Mouse (Mus musculus) ES-E14 (cell line): ENCODE results near the gene Chst15. TPM values are rescaled to one million over a fixed set of nuclear protein-coding genes. Genes with fewer than 3 reads are reported as not detected.

Experiments used
- DNase-seq: peaks from one replicate; pipeline ENCODE4 v3.0.0-alpha.2; 2013; ENCODE audit warnings: low read depth, low spot score
- H3K27ac ChIP-seq: 2 replicates; pipeline ENCODE4 v1.5.1; 2012; ENCODE audit warnings: low read depth, mild to moderate bottlenecking, low read length, moderate library complexity, mixed read lengths; ENCODE audit not compliant: poor library complexity, insufficient read depth, severe bottlenecking
- H3K36me3 ChIP-seq: 2 replicates; pipeline ENCODE4 v1.6.1; 2012; ENCODE audit warnings: mild to moderate bottlenecking, low read length, moderate library complexity, mixed read lengths; ENCODE audit not compliant: control insufficient read depth, poor library complexity, insufficient read depth, severe bottlenecking
- H3K4me1 ChIP-seq, 2 experiments: fragments of 150-350 bp in 1 of 2; sonication (generic) in 1 of 2; 2 replicates each; pipeline ENCODE4 v1.6.1; 2012; ENCODE audit warnings: low read length in 2 of 2, mild to moderate bottlenecking in 1 of 2, mixed read lengths in 1 of 2; ENCODE audit not compliant: control insufficient read depth in 2 of 2, insufficient read depth in 2 of 2, poor library complexity in 1 of 2
- H3K4me3 ChIP-seq, 2 experiments: fragments of 150-350 bp in 1 of 2; sonication (generic) in 1 of 2; 2 replicates each; pipeline ENCODE4 v1.5.1; 2012; ENCODE audit warnings: low read length in 2 of 2, low read depth in 1 of 2, mild to moderate bottlenecking in 1 of 2, mixed read lengths in 1 of 2; ENCODE audit not compliant: insufficient read depth in 1 of 2, poor library complexity in 1 of 2, severe bottlenecking in 1 of 2
- H3K9ac ChIP-seq: 2 replicates; pipeline ENCODE4 v1.6.1; 2012; ENCODE audit warnings: low read depth, mild to moderate bottlenecking, low read length, mixed read lengths; ENCODE audit not compliant: poor library complexity, insufficient read depth, severe bottlenecking
- H3K9me3 ChIP-seq: fragments of 150-350 bp; sonication (generic); 2 replicates; pipeline ENCODE4 v1.6.1; 2012; ENCODE audit warnings: low read depth, mild to moderate bottlenecking, low read length; ENCODE audit not compliant: control insufficient read depth, insufficient read depth
- CHD2 ChIP-seq: IDR thresholded peaks from 2 replicates; pipeline ENCODE4 v1.6.1; 2014; ENCODE audit warnings: mild to moderate bottlenecking, low read depth, low read length, inconsistent platforms
- HCFC1 ChIP-seq: IDR thresholded peaks from 2 replicates; pipeline ENCODE4 v1.6.1; 2012; ENCODE audit warnings: low read length, inconsistent platforms, borderline replicate concordance; ENCODE audit not compliant: insufficient read depth
- MAFK ChIP-seq: IDR thresholded peaks from 2 replicates; pipeline ENCODE4 v1.6.1; 2014; ENCODE audit warnings: mild to moderate bottlenecking, low read depth, low read length, inconsistent platforms; ENCODE audit not compliant: insufficient read depth
- ZC3H11A ChIP-seq: IDR thresholded peaks from 2 replicates; pipeline ENCODE4 v1.6.1; 2012; ENCODE audit warnings: low read depth, mild to moderate bottlenecking, inconsistent platforms, low read length, borderline replicate concordance
- ZNF384 ChIP-seq: IDR thresholded peaks from 2 replicates; pipeline ENCODE4 v1.6.1; 2012; ENCODE audit warnings: low read depth, low read length, inconsistent platforms
- in situ Hi-C, 2 experiments: fragments of 600-800 bp; cut with MboI; formaldehyde crosslinking; loops; one replicate each; pipeline ENCODE4 v1.15.1; 2025; ENCODE audit warnings: low sequenced_read_pairs in 2 of 2, inconsistent platforms in 1 of 2; ENCODE audit not compliant: unreplicated experiment in 2 of 2
- total RNA-seq: library from RNA; depleted of rRNA; stranded (reverse); fragments of 300-350 nt; gene quantifications from 2 replicates; pipeline ENCODE4 v1.2.3, GENCODE M21; 2012

Chst15 gene
- total RNA-seq, 1 experiment, result 8.4 TPM

GRCm38 (mm10) chr7:132325549-132326331 lies 8.7 kb upstream of the Chst15 start:
- no peak for TF ChIP-seq HCFC1
- no peak for TF ChIP-seq CHD2
- peak; percentile 71; the same call in 1 of the 2 replicates for TF ChIP-seq MAFK
- H3K9me3 ChIP-seq, result no peaks in the 10 kb centered on the region
- H3K36me3 ChIP-seq, result no peaks in the 10 kb centered on the region
- H3K9ac ChIP-seq, result no peak overlapping the region
- in situ Hi-C loops, result no loop called here
- no peaks in the 10 kb centered on the region for H3K4me1 ChIP-seq
- no peak overlapping the region for H3K4me3 ChIP-seq
- no peak for DNase-seq
- H3K27ac ChIP-seq, result no peak overlapping the region

DNA sequence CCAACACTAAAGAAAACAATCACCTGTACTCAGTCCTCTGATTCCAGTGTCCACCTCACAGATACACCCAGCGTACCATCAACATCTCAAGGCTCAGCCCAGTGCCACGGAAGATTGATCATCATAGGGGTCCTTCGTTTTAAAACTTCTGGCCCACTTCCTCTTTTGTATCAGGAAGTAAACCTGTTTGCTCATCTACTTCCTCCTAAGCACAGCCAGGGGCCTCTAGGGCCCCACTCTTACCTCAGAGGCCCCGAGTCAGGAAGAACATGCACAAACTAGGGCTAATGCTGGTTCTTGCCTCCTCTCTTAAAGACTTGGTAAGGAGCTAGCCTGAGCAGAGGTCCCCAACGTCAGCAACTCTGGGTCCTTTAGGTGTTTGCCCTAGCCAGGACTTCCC lies 6.4 kb upstream of the Chst15 start:
- no peaks in the 10 kb centered on the region for H3K36me3 ChIP-seq
- TF ChIP-seq ZC3H11A (no peak), MAFK (no peak), HCFC1 (no peak), ZNF384 (no peak), CHD2 (no peak)

DNA sequence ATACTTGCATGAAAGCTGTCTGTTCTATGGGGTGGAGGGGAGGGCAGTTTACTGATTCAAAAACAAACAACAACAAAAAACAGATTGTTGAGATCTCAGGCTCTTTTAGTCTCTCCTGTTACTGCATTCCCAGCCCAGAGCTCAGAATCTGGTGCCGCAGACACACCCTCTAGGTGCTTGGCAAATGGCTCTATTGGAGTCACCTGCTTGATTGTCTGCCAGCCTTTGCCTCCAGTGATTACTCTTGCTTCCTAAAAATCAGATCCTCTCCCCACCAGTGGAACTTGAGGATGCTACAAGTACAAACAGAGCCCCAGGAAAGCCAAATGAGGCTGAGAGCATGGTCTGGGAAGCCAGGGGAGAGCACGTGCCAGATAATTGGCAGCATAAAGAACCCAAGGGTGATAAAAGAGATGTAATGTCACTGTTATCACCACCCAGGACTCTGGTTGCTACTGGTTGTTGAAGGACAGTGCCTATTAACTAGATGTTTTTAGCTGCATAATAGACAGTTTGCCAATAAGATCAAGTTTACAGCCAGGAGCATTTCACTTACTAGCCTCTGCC lies 4.4 kb upstream of the Chst15 start:
- Histone ChIP-seq H3K9ac (no peak overlapping the region), H3K27ac (no peak overlapping the region), H3K4me1 (peaks cover 0 to 4% of the 10 kb centered on the region in 2 experiments; a peak in 1 of 4 replicates), H3K9me3 (no peaks in the 10 kb centered on the region), H3K36me3 (no peaks in the 10 kb centered on the region), H3K4me3 (no peak overlapping the region)
- TF ChIP-seq ZNF384 (no peak), CHD2 (no peak), ZC3H11A (no peak), HCFC1 (no peak), MAFK (no peak)
- no peak for DNase-seq
- in situ Hi-C loops, result no loop called here

More for the DNA sequence above, 6.4 kb upstream of the Chst15 start:
- no peaks in the 10 kb centered on the region for H3K9me3 ChIP-seq
- H3K27ac ChIP-seq, result no peak overlapping the region
- H3K4me1 ChIP-seq, result no peaks in the 10 kb centered on the region
- no peak overlapping the region for H3K9ac ChIP-seq
- no peak overlapping the region for H3K4me3 ChIP-seq
- in situ Hi-C loops, result no loop called here
- DNase-seq, result no peak

- peak; percentile 38 for DNase-seq
- H3K27ac ChIP-seq, result no peak overlapping the region
- no peaks in the 10 kb centered on the region for H3K36me3 ChIP-seq
- peaks cover 0 to 6% of the 10 kb centered on the region in 2 experiments; a peak in 1 of 4 replicates for H3K4me1 ChIP-seq
- in situ Hi-C loops, result no loop called here
- H3K9ac ChIP-seq, result peak overlapping the region; percentile 78
- H3K4me3 ChIP-seq, result peak overlapping the region; percentile 70 to 88
- no peak for TF ChIP-seq MAFK
- TF ChIP-seq CHD2, result no peak
- no peak for TF ChIP-seq ZC3H11A
- no peak for TF ChIP-seq HCFC1
- no peak for TF ChIP-seq ZNF384
- H3K9me3 ChIP-seq, result no peaks in the 10 kb centered on the region
Measured at GRCm38 (mm10) chr7:132316101-132317035, 660 bp downstream of the Chst15 start.
